In genomic region chr11:96762742-96763470, GRCm38 (mm10) we compare ENCODE assay signal across 7 mouse cellular contexts. TPM values are rescaled to one million over a fixed set of nuclear protein-coding genes. Genes with fewer than 3 reads are reported as not detected.
DNase-seq lines count a peak whose midpoint lies in the region; ATAC-seq lines count a peak whose summit lies in the region.

No protein-coding gene starts in this region.

- no peaks in the 10 kb centered on the region for H3K27me3 ChIP-seq in kidney, embryonic 15.5 days

- H3K4me3 ChIP-seq in kidney, embryonic 15.5 days (replicated peaks): no peak overlapping the region
- no peak overlapping the region for H3K4me3 ChIP-seq in brown adipose tissue, adult 24 weeks (ENCODE audit: insufficient read depth, low read depth, low read length)

- ATAC-seq in kidney, embryonic 15.5 days (replicated peaks; ENCODE audit: low FRiP score): no peak
- ATAC-seq in granulocyte monocyte progenitor cell, adult 5-6 weeks (replicated peaks; ENCODE audit: poor library complexity, severe bottlenecking): no peak

- H3K27ac ChIP-seq in kidney, embryonic 15.5 days: no peak overlapping the region
- H3K27ac ChIP-seq in brown adipose tissue, adult 24 weeks (replicated peaks; ENCODE audit: low read depth, low read length): peak overlapping the region; percentile 53

- H3K36me3 ChIP-seq in kidney, embryonic 15.5 days: peaks cover 9% of the 10 kb centered on the region

- no peaks in the 10 kb centered on the region for H3K9me3 ChIP-seq in kidney, embryonic 15.5 days (replicated peaks)

- H3K4me1 ChIP-seq in kidney, embryonic 15.5 days: peaks cover 38% of the 10 kb centered on the region
- peaks cover 38% of the 10 kb centered on the region for H3K4me1 ChIP-seq in brown adipose tissue, adult 24 weeks (ENCODE audit: control insufficient read depth, insufficient read depth, insufficient read length, low read length)

- H3K4me2 ChIP-seq in kidney, embryonic 15.5 days: no peak overlapping the region

- no peak overlapping the region for H3K9ac ChIP-seq in kidney, embryonic 15.5 days

- DNase-seq in kidney, postnatal 25 days: peak; percentile 31 to 67
- peak; percentile 74 to 79 for DNase-seq in cerebellum, postnatal 36 days
- DNase-seq in lung, postnatal 14 days: peak; percentile 43
- no peak for DNase-seq in embryo, embryonic 9.5 days (ENCODE audit: extremely low spot score)

- 61% methylated on average over 15 of the region's 15 CpGs for WGBS in kidney, embryonic 15.5 days

RNA-seq across cellular contexts. Expression of gene Snx11, which starts 14.5 kb away (rescaled TPM):
- 19.2 and 20.4 TPM in 2 replicates for polyA plus RNA-seq in kidney, embryonic 15.5 days (2015; fragmentation: Nextera tagmentation; extraction: Ambion mirVana)
- polyA plus RNA-seq in brown adipose tissue, adult 24 weeks (2012; ENCODE audit: insufficient read depth, insufficient read length, missing spikeins): 4.0 and 7.6 TPM in 2 replicates
- 20.6 and 29.3 TPM in 2 replicates for total RNA-seq in granulocyte monocyte progenitor cell, adult 5-6 weeks (2014; fragmentation: Nextera tagmentation)
- total RNA-seq in granulocyte monocyte progenitor cell, adult 5-6 weeks (2017): 13.5 and 17.7 TPM in 2 replicates

RNA-seq across cellular contexts. Expression of gene Cbx1, which starts 26.0 kb away (rescaled TPM):
- 136 and 154 TPM in 2 replicates for polyA plus RNA-seq in kidney, embryonic 15.5 days (2015; fragmentation: Nextera tagmentation; extraction: Ambion mirVana)
- 24.3 and 31.2 TPM in 2 replicates for polyA plus RNA-seq in brown adipose tissue, adult 24 weeks (2012; ENCODE audit: insufficient read depth, insufficient read length, missing spikeins)
- total RNA-seq in granulocyte monocyte progenitor cell, adult 5-6 weeks (2014; fragmentation: Nextera tagmentation): 56.0 and 60.6 TPM in 2 replicates
- total RNA-seq in granulocyte monocyte progenitor cell, adult 5-6 weeks (2017): 78.9 and 79.8 TPM in 2 replicates
